Mouse (Mus musculus): ENCODE data around the gene Usp1. TPM values are rescaled to one million over a fixed set of nuclear protein-coding genes. Genes with fewer than 3 reads are reported as not detected.
A peak's percentile ranks its signal among the peaks of the same experiment; 100 is the strongest.

The Usp1 gene
- 42.2 and 51.0 TPM in 2 replicates for polyA plus RNA-seq (2015; fragmentation: Nextera tagmentation; extraction: Ambion mirVana)

DNA sequence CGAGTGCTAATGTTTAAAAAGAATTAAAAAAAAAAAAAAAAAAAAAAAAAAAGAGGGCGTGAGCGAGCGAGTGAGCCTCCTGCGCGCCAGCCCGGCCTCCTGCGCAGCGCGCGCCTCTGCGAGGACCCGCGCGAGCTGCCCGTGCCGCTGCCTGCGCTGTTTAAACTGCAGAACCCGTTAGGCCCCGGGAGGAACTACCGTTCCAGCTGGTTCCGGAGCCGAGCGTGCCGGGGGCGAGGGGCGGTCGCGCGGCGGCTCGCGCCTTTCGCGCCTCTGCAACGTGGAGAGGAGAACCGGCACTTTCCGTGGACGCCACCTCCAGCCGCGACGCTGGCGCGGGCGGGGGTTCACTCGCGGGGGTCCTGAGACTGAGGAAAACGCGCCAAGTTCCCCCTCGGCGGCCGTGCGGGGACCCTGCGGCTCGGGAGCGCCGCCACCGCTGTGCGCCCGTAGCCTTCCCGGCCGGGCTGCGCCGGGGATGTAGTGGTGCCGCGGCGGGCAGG lies at the start of gene Usp1:
Usp1 (plus strand) TSS at position 243 of the 503 bp plus-strand sequence.
- under 1% methylated on average over 65 of the region's 67 CpGs for WGBS
- H3K4me1 ChIP-seq (replicated peaks; ENCODE audit: control insufficient read depth, insufficient read depth, low read length) = no peaks in the 10 kb centered on the region

DNA sequence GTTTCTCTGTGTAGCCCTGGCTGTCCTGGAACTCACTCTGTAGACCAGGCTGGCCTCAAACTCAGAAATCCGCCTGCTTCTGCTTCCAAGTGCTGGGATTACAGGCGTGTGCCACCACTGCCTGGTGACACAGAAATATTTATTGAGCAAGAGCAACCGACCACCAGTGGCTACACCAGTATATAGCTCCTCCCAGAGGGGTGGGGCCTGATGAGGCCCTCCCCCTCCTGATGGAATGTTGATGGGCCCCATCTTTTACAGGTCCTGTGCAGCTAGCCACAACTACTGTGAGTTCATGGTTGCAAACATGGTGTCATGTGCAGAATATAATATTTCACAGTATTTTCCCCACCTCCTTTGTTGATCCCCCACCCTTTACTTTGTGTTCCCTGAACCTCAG lies 40.9 kb upstream of the Usp1 start:
- Histone ChIP-seq H3K4me3 (ENCODE audit: low read depth, low read length) (no peak overlapping the region), H3K27me3 (replicated peaks; ENCODE audit: control insufficient read depth, insufficient read depth, low read length) (no peaks in the 10 kb centered on the region), H3K4me2 (replicated peaks; ENCODE audit: low read depth) (no peak overlapping the region), H3K4me1 (replicated peaks; ENCODE audit: control insufficient read depth, insufficient read depth, low read length) (no peaks in the 10 kb centered on the region), H3K9ac (ENCODE audit: low read depth, low read length) (no peak overlapping the region), H3K36me3 (ENCODE audit: control insufficient read depth, insufficient read depth) (no peaks in the 10 kb centered on the region), H3K27ac (ENCODE audit: low read depth, low read length) (no peak overlapping the region), H3K9me3 (ENCODE audit: control insufficient read depth) (no peaks in the 10 kb centered on the region)
- 75% methylated on average over 3 of the region's 3 CpGs for WGBS
- no peak for TF ChIP-seq CTCF (IDR thresholded peaks at IDR 0.05; ENCODE audit: low read depth)
- no peak for ATAC-seq

More for the DNA sequence above, at the start of gene Usp1:
- Histone ChIP-seq H3K9me3 (ENCODE audit: control insufficient read depth) (no peaks in the 10 kb centered on the region), H3K4me3 (ENCODE audit: low read depth, low read length) (peak within 1 kb of the TSS; percentile 96), H3K27ac (ENCODE audit: low read depth, low read length) (peak within 1 kb of the TSS; percentile 99), H3K4me2 (replicated peaks; ENCODE audit: low read depth) (peak within 1 kb of the TSS; percentile 86), H3K36me3 (ENCODE audit: control insufficient read depth, insufficient read depth) (0 out of 2 replicates have a peak, but pooled peaks cover under 1% of the 10 kb centered on the region), H3K9ac (ENCODE audit: low read depth, low read length) (peak within 1 kb of the TSS; percentile 91), H3K27me3 (replicated peaks; ENCODE audit: control insufficient read depth, insufficient read depth, low read length) (no peaks in the 10 kb centered on the region)
- no peak for TF ChIP-seq CTCF (IDR thresholded peaks at IDR 0.05; ENCODE audit: low read depth)
- ATAC-seq = no peak

DNA sequence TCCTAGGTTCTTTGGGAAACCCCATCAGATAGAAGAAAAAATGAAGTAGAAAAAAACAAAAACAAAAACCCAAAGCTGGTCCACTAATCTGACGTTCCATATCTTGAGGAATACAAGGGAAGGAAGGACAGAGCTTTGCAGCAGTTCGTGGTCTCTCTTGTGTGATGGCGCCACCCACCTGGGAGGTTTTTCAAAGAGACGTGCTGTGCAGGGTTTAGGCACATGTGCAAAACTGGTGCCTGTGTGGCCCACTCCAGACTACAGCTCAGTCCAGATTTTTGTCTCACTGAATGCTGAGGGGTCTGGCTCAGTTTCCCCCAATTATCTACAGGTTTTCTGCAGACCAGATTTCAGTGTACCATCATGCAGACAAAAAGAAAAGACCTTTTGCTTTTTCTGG lies 37.2 kb upstream of the Usp1 start:
- H3K9ac ChIP-seq (ENCODE audit: low read depth, low read length) = no peak overlapping the region
- TF ChIP-seq CTCF (IDR thresholded peaks at IDR 0.05; ENCODE audit: low read depth) = no peak
- no peak overlapping the region for H3K4me3 ChIP-seq (ENCODE audit: low read depth, low read length)
- H3K9me3 ChIP-seq (ENCODE audit: control insufficient read depth) = no peaks in the 10 kb centered on the region
- no peaks in the 10 kb centered on the region for H3K27me3 ChIP-seq (replicated peaks; ENCODE audit: control insufficient read depth, insufficient read depth, low read length)
- H3K27ac ChIP-seq (ENCODE audit: low read depth, low read length) = no peak overlapping the region
- H3K4me1 ChIP-seq (replicated peaks; ENCODE audit: control insufficient read depth, insufficient read depth, low read length) = no peaks in the 10 kb centered on the region
- no peaks in the 10 kb centered on the region for H3K36me3 ChIP-seq (ENCODE audit: control insufficient read depth, insufficient read depth)
- ATAC-seq = no peak
- WGBS = 77% methylated on average over 4 of the region's 4 CpGs
- H3K4me2 ChIP-seq (replicated peaks; ENCODE audit: low read depth) = no peak overlapping the region

DNA sequence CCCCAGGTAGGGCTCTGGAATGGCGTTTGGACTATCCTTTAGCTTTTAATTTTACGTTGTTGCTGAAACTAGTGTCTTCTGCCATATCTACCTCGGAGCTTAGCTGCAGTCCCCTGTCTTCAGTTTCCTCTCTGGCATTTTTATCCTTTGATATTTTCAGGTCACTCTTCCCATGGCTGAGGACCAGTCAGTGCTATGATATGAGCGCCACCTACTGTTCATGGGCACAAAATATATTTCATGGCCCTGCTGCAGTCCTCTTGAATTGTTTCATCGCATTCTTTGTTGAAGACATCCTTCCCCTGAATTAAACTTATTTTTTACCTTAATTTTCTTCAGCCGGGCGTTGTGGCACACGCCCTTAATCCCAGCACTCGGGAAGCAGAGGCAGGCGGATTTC lies 36.5 kb upstream of the Usp1 start:
- Histone ChIP-seq H3K4me1 (replicated peaks; ENCODE audit: control insufficient read depth, insufficient read depth, low read length) (no peaks in the 10 kb centered on the region), H3K4me2 (replicated peaks; ENCODE audit: low read depth) (no peak overlapping the region), H3K4me3 (ENCODE audit: low read depth, low read length) (no peak overlapping the region), H3K27me3 (replicated peaks; ENCODE audit: control insufficient read depth, insufficient read depth, low read length) (no peaks in the 10 kb centered on the region), H3K36me3 (ENCODE audit: control insufficient read depth, insufficient read depth) (no peaks in the 10 kb centered on the region), H3K9me3 (ENCODE audit: control insufficient read depth) (no peaks in the 10 kb centered on the region), H3K9ac (ENCODE audit: low read depth, low read length) (no peak overlapping the region), H3K27ac (ENCODE audit: low read depth, low read length) (no peak overlapping the region)
- ATAC-seq = no peak
- TF ChIP-seq CTCF (IDR thresholded peaks at IDR 0.05; ENCODE audit: low read depth) = peak; percentile 92
- WGBS = 17% methylated on average over 10 of the region's 10 CpGs

DNA sequence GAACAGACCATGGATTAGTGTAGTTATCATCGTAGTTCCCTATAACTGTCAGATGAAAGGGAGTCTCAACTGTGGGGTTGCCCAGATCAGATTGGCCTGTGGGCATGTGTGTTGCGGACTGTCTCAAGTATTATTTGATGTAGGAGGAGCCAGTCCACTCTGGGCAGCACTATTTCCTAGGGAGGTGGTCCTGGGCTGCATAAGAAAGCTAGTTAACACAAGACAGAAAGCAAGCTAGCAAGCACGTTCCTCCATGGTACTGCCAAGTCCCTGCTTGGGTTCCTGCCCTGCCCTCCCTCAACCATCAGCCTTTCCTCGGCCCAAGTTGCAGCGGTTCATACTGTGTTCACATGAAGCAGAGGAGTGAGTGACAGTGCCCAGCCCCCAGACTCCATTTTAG lies 13.4 kb upstream of the Usp1 start:
- Histone ChIP-seq H3K27ac (ENCODE audit: low read depth, low read length) (no peak overlapping the region), H3K27me3 (replicated peaks; ENCODE audit: control insufficient read depth, insufficient read depth, low read length) (no peaks in the 10 kb centered on the region), H3K4me2 (replicated peaks; ENCODE audit: low read depth) (no peak overlapping the region), H3K9me3 (ENCODE audit: control insufficient read depth) (no peaks in the 10 kb centered on the region), H3K4me3 (ENCODE audit: low read depth, low read length) (no peak overlapping the region), H3K9ac (ENCODE audit: low read depth, low read length) (no peak overlapping the region), H3K4me1 (replicated peaks; ENCODE audit: control insufficient read depth, insufficient read depth, low read length) (no peaks in the 10 kb centered on the region), H3K36me3 (ENCODE audit: control insufficient read depth, insufficient read depth) (no peaks in the 10 kb centered on the region)
- no peak for ATAC-seq
- WGBS = 88% methylated on average over 5 of the region's 5 CpGs
- no peak for TF ChIP-seq CTCF (IDR thresholded peaks at IDR 0.05; ENCODE audit: low read depth)

DNA sequence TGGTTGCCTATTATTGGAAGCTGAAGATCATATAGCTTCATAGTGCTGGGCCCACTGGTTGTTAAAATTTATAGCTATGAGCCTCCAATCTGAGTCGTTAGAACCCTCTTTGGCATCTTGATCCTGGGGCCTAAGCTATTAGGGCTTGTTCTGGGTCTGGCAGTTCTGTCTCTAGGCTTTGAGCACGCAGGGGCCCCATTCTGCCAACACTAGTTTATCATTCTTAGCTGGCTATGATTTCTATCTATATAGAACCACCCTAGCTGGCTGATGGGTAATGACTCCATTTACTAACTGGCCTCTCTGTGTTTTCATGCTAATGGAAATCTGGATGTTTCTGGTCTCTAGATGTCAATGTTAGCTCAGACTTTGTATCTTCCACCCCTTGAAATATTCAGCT lies 5.9 kb upstream of the Usp1 start:
- Histone ChIP-seq H3K27me3 (replicated peaks; ENCODE audit: control insufficient read depth, insufficient read depth, low read length) (no peaks in the 10 kb centered on the region), H3K27ac (ENCODE audit: low read depth, low read length) (peak overlapping the region; percentile 83), H3K4me3 (ENCODE audit: low read depth, low read length) (no peak overlapping the region), H3K9me3 (ENCODE audit: control insufficient read depth) (no peaks in the 10 kb centered on the region), H3K4me1 (replicated peaks; ENCODE audit: control insufficient read depth, insufficient read depth, low read length) (peaks cover 5% of the 10 kb centered on the region; the same call in 1 of the 2 replicates), H3K4me2 (replicated peaks; ENCODE audit: low read depth) (peak overlapping the region; percentile 30), H3K36me3 (ENCODE audit: control insufficient read depth, insufficient read depth) (no peaks in the 10 kb centered on the region), H3K9ac (ENCODE audit: low read depth, low read length) (no peak overlapping the region)
- peak; percentile 37 for ATAC-seq
- WGBS = 35% methylated on average over 2 of the region's 2 CpGs
- TF ChIP-seq CTCF (IDR thresholded peaks at IDR 0.05; ENCODE audit: low read depth) = no peak

DNA sequence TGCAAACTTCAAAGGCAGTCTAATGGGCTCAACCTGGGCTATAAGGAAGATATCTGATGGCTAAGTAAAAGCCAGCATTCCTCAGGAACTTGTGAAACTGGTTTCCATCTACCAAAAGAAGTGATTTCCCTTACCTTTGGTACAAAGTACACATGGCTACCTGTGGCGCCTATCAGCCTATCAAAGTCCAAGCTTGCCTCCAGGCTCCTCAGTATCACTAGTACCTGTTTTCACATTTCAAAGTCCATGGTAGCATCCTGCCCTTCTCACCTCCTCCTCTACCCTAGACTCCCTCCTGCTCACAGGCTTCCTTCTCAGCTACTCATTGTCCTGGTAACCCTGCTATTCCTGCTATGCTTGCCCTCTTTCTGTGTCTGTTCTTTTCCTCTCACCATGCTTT lies 5.4 kb upstream of the Usp1 start:
- no peak overlapping the region for H3K4me2 ChIP-seq (replicated peaks; ENCODE audit: low read depth)
- H3K9me3 ChIP-seq (ENCODE audit: control insufficient read depth) = no peaks in the 10 kb centered on the region
- peak overlapping the region; percentile 83 for H3K27ac ChIP-seq (ENCODE audit: low read depth, low read length)
- no peaks in the 10 kb centered on the region for H3K27me3 ChIP-seq (replicated peaks; ENCODE audit: control insufficient read depth, insufficient read depth, low read length)
- no peaks in the 10 kb centered on the region for H3K36me3 ChIP-seq (ENCODE audit: control insufficient read depth, insufficient read depth)
- ATAC-seq = peak; percentile 75
- 43% methylated on average over 1 of the region's 1 CpGs for WGBS
- TF ChIP-seq CTCF (IDR thresholded peaks at IDR 0.05; ENCODE audit: low read depth) = no peak
- no peak overlapping the region for H3K4me3 ChIP-seq (ENCODE audit: low read depth, low read length)
- H3K9ac ChIP-seq (ENCODE audit: low read depth, low read length) = no peak overlapping the region
- peaks cover 5% of the 10 kb centered on the region; the same call in 1 of the 2 replicates for H3K4me1 ChIP-seq (replicated peaks; ENCODE audit: control insufficient read depth, insufficient read depth, low read length)
